ENCODE assay signal across 18 mouse cellular contexts in the genomic region with DNA sequence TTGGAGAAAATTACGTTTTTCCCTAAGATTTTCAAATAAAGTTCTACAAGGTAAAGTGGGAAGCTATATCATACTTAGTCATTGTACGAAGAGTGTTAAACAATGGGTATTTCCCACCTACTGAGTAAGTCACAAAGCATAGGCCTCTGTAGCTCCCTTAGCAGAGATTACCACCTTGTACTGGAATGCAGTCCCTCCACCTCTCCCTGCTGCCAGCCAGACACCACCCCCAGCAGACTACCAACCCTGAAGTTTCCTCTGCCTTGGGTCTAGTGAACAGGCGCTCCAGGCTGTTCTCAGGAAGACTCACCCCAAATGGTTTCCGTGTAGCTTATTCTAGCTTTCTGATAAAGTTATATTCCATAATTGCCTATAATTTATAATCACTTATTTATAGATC.
"Had no signal": no experiment of that assay in that cellular context is flagged by ENCODE, and none has a peak within 500 bp of the region (broad histone marks: within the 10 kb centered on the region; RNA-seq: fewer than 3 reads in every experiment).

No protein-coding gene starts in this region.

- H3K27ac ChIP-seq: liver, embryonic 12.5 days; liver, embryonic 14.5 days; midbrain, embryonic 10.5 days; midbrain, embryonic 12.5 days; neural tube, embryonic 13.5 days; neural tube, embryonic 15.5 days had no signal

- H3K9me3 ChIP-seq: liver, embryonic 12.5 days; midbrain, embryonic 10.5 days; midbrain, embryonic 12.5 days; neural tube, embryonic 13.5 days; neural tube, embryonic 15.5 days had no signal

- ATAC-seq: liver, embryonic 12.5 days; midbrain, embryonic 16.5 days had no signal

- DNase-seq: lung, adult 2 months; midbrain, embryonic 14.5 days; retina, postnatal 1 day; right cerebral cortex, adult 18-20 months; right cerebral cortex, postnatal 25 days; right cerebral cortex, postnatal 4 days; spleen, adult 18-20 months; thymus, adult 18-20 months; thymus, postnatal 14 days; thymus, postnatal 36 days had no signal

- H3K36me3 ChIP-seq: liver, embryonic 12.5 days; midbrain, embryonic 10.5 days; midbrain, embryonic 12.5 days; neural tube, embryonic 13.5 days; neural tube, embryonic 15.5 days had no signal

- H3K9ac ChIP-seq: liver, embryonic 12.5 days; liver, embryonic 14.5 days; midbrain, embryonic 12.5 days; neural tube, embryonic 13.5 days; neural tube, embryonic 15.5 days had no signal

- H3K4me1 ChIP-seq: liver, embryonic 12.5 days; midbrain, embryonic 10.5 days; midbrain, embryonic 12.5 days; neural tube, embryonic 13.5 days; neural tube, embryonic 15.5 days had no signal

- H3K4me2 ChIP-seq: liver, embryonic 12.5 days; midbrain, embryonic 12.5 days; neural tube, embryonic 13.5 days; neural tube, embryonic 15.5 days had no signal

- H3K27me3 ChIP-seq: liver, embryonic 12.5 days; midbrain, embryonic 12.5 days; neural tube, embryonic 13.5 days; neural tube, embryonic 15.5 days had no signal

- H3K4me3 ChIP-seq: liver, embryonic 12.5 days; midbrain, embryonic 10.5 days; midbrain, embryonic 12.5 days; myocyte; neural tube, embryonic 13.5 days; neural tube, embryonic 15.5 days had no signal
